Mouse (Mus musculus) embryo, embryonic 9.5 days (tissue): ENCODE data around the gene Sele.
A peak's percentile ranks its signal among the peaks of the same experiment; 100 is the strongest.
"Not testable (repeated sequence)": the region's sequence is repeated elsewhere in the genome, so short reads cannot be mapped to it uniquely, and the experiment has no call there.

Experiments used
- DNase-seq: peaks from one replicate; pipeline ENCODE4 v3.0.0-alpha.2; 2017; ENCODE audit errors: extremely low spot score

The Sele gene

GRCm38 (mm10) chr1:164047934-164048333 is at the start of gene Sele:
Sele (plus strand) TSS chr1:164048234.
- DNase-seq, result no peak

GRCm38 (mm10) chr1:164001831-164002452 is 46.1 kb upstream of the Sele start:
- DNase-seq, result no peak

- no peak for DNase-seq
These were observed 43.7 kb upstream of the Sele start for GRCm38 (mm10) chr1:164004311-164004710.

- DNase-seq, result peak; percentile 14
These were observed 38.8 kb upstream of the Sele start for GRCm38 (mm10) chr1:164009235-164009634.

- no peak for DNase-seq
These were observed 33.4 kb upstream of the Sele start for GRCm38 (mm10) chr1:164014616-164015015.

GRCm38 (mm10) chr1:164018221-164018896 is 29.7 kb upstream of the Sele start:
- no peak for DNase-seq

- DNase-seq, result no peak
These were observed 28.2 kb upstream of the Sele start for GRCm38 (mm10) chr1:164019789-164020188.

GRCm38 (mm10) chr1:164020746-164021145 is 27.3 kb upstream of the Sele start:
- not testable (repeated sequence) for DNase-seq

GRCm38 (mm10) chr1:164022106-164022505 is 25.9 kb upstream of the Sele start:
- DNase-seq, result not testable (repeated sequence)

GRCm38 (mm10) chr1:164025685-164026084 is 22.3 kb upstream of the Sele start:
- DNase-seq, result no peak

- no peak for DNase-seq
These were observed 20.6 kb upstream of the Sele start for GRCm38 (mm10) chr1:164027416-164027815.

- DNase-seq, result no peak
These were observed 7.5 kb upstream of the Sele start for GRCm38 (mm10) chr1:164040385-164041135.

GRCm38 (mm10) chr1:164043549-164043948 is 4.5 kb upstream of the Sele start:
- no peak for DNase-seq

GRCm38 (mm10) chr1:164053561-164053960 is 5.5 kb downstream of the Sele start:
- no peak for DNase-seq

- no peak for DNase-seq
These were observed 6.8 kb downstream of the Sele start for GRCm38 (mm10) chr1:164054800-164055199.

GRCm38 (mm10) chr1:164060071-164060470 is 12.0 kb downstream of the Sele start:
- DNase-seq, result no peak

GRCm38 (mm10) chr1:164061278-164061677 is 13.2 kb downstream of the Sele start:
- DNase-seq, result peak; percentile 5

GRCm38 (mm10) chr1:164061925-164062324 is 13.9 kb downstream of the Sele start, which contains the start of gene Sell:
Sell (plus strand) TSS chr1:164061982.
- no peak for DNase-seq

GRCm38 (mm10) chr1:164062856-164063255 is 14.8 kb downstream of the Sele start:
- DNase-seq, result no peak

GRCm38 (mm10) chr1:164063745-164064144 is 15.7 kb downstream of the Sele start:
- DNase-seq, result no peak

GRCm38 (mm10) chr1:164069261-164069660 is 21.2 kb downstream of the Sele start:
- no peak for DNase-seq

- DNase-seq, result no peak
These were observed 22.4 kb downstream of the Sele start for GRCm38 (mm10) chr1:164070461-164070860.

GRCm38 (mm10) chr1:164071111-164071510 is 23.1 kb downstream of the Sele start:
- DNase-seq, result no peak
